Mouse (Mus musculus): ENCODE measurements around the gene Clpb. TPM values are rescaled to one million over a fixed set of nuclear protein-coding genes. Genes with fewer than 3 reads are reported as not detected.
A peak's percentile ranks its signal among the peaks of the same experiment; 100 is the strongest.

Gene Clpb
- polyA plus RNA-seq, 1 experiment from 2014 or later: 21.1 TPM

GRCm38 (mm10) chr7:101830373-101830772 lies 166.9 kb downstream of the Clpb start:
- TF ChIP-seq CTCF (IDR thresholded peaks at IDR 0.05): peak; percentile 27; the same call in 1 of the 2 replicates
- TF ChIP-seq EP300 (IDR thresholded peaks at IDR 0.05): no peak
- Histone ChIP-seq H3K9ac (replicated peaks; ENCODE audit: low read depth) (no peak overlapping the region), H3K4me3 (ENCODE audit: low read depth, low read length) (no peak overlapping the region), H3K36me3 (ENCODE audit: insufficient read depth, low read length) (peaks cover 69% of the 10 kb centered on the region), H3K27me3 (replicated peaks; ENCODE audit: insufficient read depth, low read length) (no peaks in the 10 kb centered on the region), H3K27ac (ENCODE audit: low read length) (no peak overlapping the region), H3K4me1 (ENCODE audit: insufficient read depth, low read depth, low read length) (peaks cover 5% of the 10 kb centered on the region; the same call in 1 of the 2 replicates), H3K4me2 (replicated peaks; ENCODE audit: low read depth, low read length) (no peak overlapping the region), H3K9me3 (ENCODE audit: low read length) (no peaks in the 10 kb centered on the region)
- ATAC-seq: no peak
- no peak for DNase-seq (ENCODE audit: low spot score)
- 93% methylated on average over 3 of the region's 3 CpGs for WGBS

- no peak overlapping the region for H3K9ac ChIP-seq (replicated peaks; ENCODE audit: low read depth)
- H3K27ac ChIP-seq (ENCODE audit: low read length): no peak overlapping the region
- no peak overlapping the region for H3K4me2 ChIP-seq (replicated peaks; ENCODE audit: low read depth, low read length)
- TF ChIP-seq CTCF (IDR thresholded peaks at IDR 0.05): no peak
- no peak for TF ChIP-seq EP300 (IDR thresholded peaks at IDR 0.05)
- no peaks in the 10 kb centered on the region for H3K27me3 ChIP-seq (replicated peaks; ENCODE audit: insufficient read depth, low read length)
- 93% methylated on average over 8 of the region's 8 CpGs for WGBS
- H3K4me1 ChIP-seq (ENCODE audit: insufficient read depth, low read depth, low read length): peaks cover 14% of the 10 kb centered on the region; the same call in 1 of the 2 replicates
- H3K36me3 ChIP-seq (ENCODE audit: insufficient read depth, low read length): peaks cover 62% of the 10 kb centered on the region
- H3K9me3 ChIP-seq (ENCODE audit: low read length): no peaks in the 10 kb centered on the region
- DNase-seq (ENCODE audit: low spot score) (no peak), ATAC-seq (no peak)
- H3K4me3 ChIP-seq (ENCODE audit: low read depth, low read length): no peak overlapping the region
Measured at GRCm38 (mm10) chr7:101831437-101831836, 168.0 kb downstream of the Clpb start.

- Histone ChIP-seq H3K36me3 (ENCODE audit: insufficient read depth, low read length) (peaks cover 52% of the 10 kb centered on the region), H3K4me3 (ENCODE audit: low read depth, low read length) (no peak overlapping the region), H3K27me3 (replicated peaks; ENCODE audit: insufficient read depth, low read length) (no peaks in the 10 kb centered on the region), H3K27ac (ENCODE audit: low read length) (no peak overlapping the region), H3K9me3 (ENCODE audit: low read length) (no peaks in the 10 kb centered on the region), H3K9ac (replicated peaks; ENCODE audit: low read depth) (no peak overlapping the region), H3K4me2 (replicated peaks; ENCODE audit: low read depth, low read length) (no peak overlapping the region), H3K4me1 (ENCODE audit: insufficient read depth, low read depth, low read length) (peaks cover 14% of the 10 kb centered on the region; the same call in 1 of the 2 replicates)
- ATAC-seq: no peak
- TF ChIP-seq EP300 (IDR thresholded peaks at IDR 0.05) (no peak), CTCF (IDR thresholded peaks at IDR 0.05) (no peak)
- no peak for DNase-seq (ENCODE audit: low spot score)
- WGBS: 93% methylated on average over 4 of the region's 4 CpGs
Measured at GRCm38 (mm10) chr7:101832372-101832771, 168.9 kb downstream of the Clpb start.

GRCm38 (mm10) chr7:101833352-101833751 lies 169.9 kb downstream of the Clpb start:
- peak; percentile 16; the same call in 1 of the 2 replicates for TF ChIP-seq CTCF (IDR thresholded peaks at IDR 0.05)
- no peak for TF ChIP-seq EP300 (IDR thresholded peaks at IDR 0.05)
- Histone ChIP-seq H3K9me3 (ENCODE audit: low read length) (no peaks in the 10 kb centered on the region), H3K4me1 (ENCODE audit: insufficient read depth, low read depth, low read length) (peaks cover 14% of the 10 kb centered on the region; the same call in 1 of the 2 replicates), H3K27me3 (replicated peaks; ENCODE audit: insufficient read depth, low read length) (no peaks in the 10 kb centered on the region), H3K27ac (ENCODE audit: low read length) (no peak overlapping the region), H3K36me3 (ENCODE audit: insufficient read depth, low read length) (peaks cover 44% of the 10 kb centered on the region), H3K4me3 (ENCODE audit: low read depth, low read length) (no peak overlapping the region), H3K9ac (replicated peaks; ENCODE audit: low read depth) (no peak overlapping the region), H3K4me2 (replicated peaks; ENCODE audit: low read depth, low read length) (no peak overlapping the region)
- WGBS: 70% methylated on average over 5 of the region's 5 CpGs
- DNase-seq (ENCODE audit: low spot score): no peak
- no peak for ATAC-seq

GRCm38 (mm10) chr7:101833916-101834584 lies 170.6 kb downstream of the Clpb start:
- ATAC-seq: no peak
- Histone ChIP-seq H3K4me3 (ENCODE audit: low read depth, low read length) (no peak overlapping the region), H3K9me3 (ENCODE audit: low read length) (no peaks in the 10 kb centered on the region), H3K4me2 (replicated peaks; ENCODE audit: low read depth, low read length) (no peak overlapping the region), H3K36me3 (ENCODE audit: insufficient read depth, low read length) (peaks cover 38% of the 10 kb centered on the region), H3K27ac (ENCODE audit: low read length) (no peak overlapping the region), H3K4me1 (ENCODE audit: insufficient read depth, low read depth, low read length) (peaks cover 14% of the 10 kb centered on the region; the same call in 1 of the 2 replicates), H3K27me3 (replicated peaks; ENCODE audit: insufficient read depth, low read length) (no peaks in the 10 kb centered on the region), H3K9ac (replicated peaks; ENCODE audit: low read depth) (no peak overlapping the region)
- TF ChIP-seq EP300 (IDR thresholded peaks at IDR 0.05) (no peak), CTCF (IDR thresholded peaks at IDR 0.05) (no peak)
- 78% methylated on average over 3 of the region's 3 CpGs for WGBS
- DNase-seq (ENCODE audit: low spot score): no peak

GRCm38 (mm10) chr7:101834903-101835302 lies 171.5 kb downstream of the Clpb start:
- ATAC-seq (no peak), DNase-seq (ENCODE audit: low spot score) (no peak)
- no peak overlapping the region for H3K4me3 ChIP-seq (ENCODE audit: low read depth, low read length)
- H3K9me3 ChIP-seq (ENCODE audit: low read length): no peaks in the 10 kb centered on the region
- peaks cover 29% of the 10 kb centered on the region for H3K36me3 ChIP-seq (ENCODE audit: insufficient read depth, low read length)
- no peak overlapping the region for H3K27ac ChIP-seq (ENCODE audit: low read length)
- no peaks in the 10 kb centered on the region for H3K27me3 ChIP-seq (replicated peaks; ENCODE audit: insufficient read depth, low read length)
- H3K4me1 ChIP-seq (ENCODE audit: insufficient read depth, low read depth, low read length): peaks cover 14% of the 10 kb centered on the region; the same call in 1 of the 2 replicates
- H3K9ac ChIP-seq (replicated peaks; ENCODE audit: low read depth): no peak overlapping the region
- TF ChIP-seq EP300 (IDR thresholded peaks at IDR 0.05) (no peak), CTCF (IDR thresholded peaks at IDR 0.05) (no peak)
- H3K4me2 ChIP-seq (replicated peaks; ENCODE audit: low read depth, low read length): no peak overlapping the region
- 62% methylated on average over 3 of the region's 3 CpGs for WGBS

Measured in lung, postnatal 0 days (tissue).